Mouse (Mus musculus) urinary bladder, postnatal 36 days (tissue): ENCODE measurements around the gene Atp6v1c2.
A peak's percentile ranks its signal among the peaks of the same experiment; 100 is the strongest.

ENCODE experiments used
- DNase-seq, 2 experiments: peaks; one replicate each; pipeline ENCODE4 v3.0.0; 2022; ENCODE audit warnings: low spot score in 2 of 2, mixed read lengths in 1 of 2

Atp6v1c2 gene

DNA sequence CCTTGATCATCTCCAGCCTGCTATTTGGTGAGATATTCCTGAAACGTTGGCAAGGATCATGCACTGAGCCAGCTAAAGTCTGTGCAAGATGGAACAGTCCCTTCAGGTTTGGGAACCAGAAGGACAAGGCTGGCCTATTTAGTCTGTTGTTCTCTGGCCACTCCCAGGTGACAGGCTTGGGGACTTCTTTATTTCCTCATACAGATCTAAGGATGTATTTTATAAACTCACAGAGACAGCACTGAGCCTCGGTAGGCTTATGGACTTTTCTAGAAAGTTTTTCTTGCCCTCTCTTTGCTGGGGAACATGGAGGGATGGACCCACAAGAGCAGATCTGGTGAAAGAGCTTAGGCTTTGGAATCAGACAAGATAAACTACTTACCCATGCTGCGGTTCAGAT, at the start of gene Atp6v1c2:
Gene Atp6v1c2 (minus strand): TSS at position 101 of the 400 bp plus-strand sequence.
- no peak for DNase-seq

DNA sequence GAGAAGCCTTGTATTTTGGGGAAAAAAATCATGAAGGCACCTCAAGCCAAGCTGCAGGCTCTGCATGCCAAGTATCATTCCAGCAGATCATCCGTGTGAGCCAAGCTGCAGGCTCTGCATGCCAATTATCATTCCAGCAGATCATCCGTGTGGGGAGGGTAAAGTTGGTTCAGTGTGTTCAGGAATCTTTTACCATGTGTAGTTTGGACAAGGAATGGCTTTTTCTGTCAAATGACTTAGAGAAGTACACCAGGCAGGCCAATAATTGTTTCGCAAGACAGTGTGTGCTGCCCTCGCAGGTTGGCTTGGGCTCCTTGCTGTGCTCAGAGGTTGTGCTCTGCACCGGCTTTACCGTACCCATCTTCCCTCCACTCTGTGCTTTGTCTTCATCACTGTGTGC, 47.4 kb upstream of the Atp6v1c2 start:
- peak in 1 of 2 experiments; percentile 7 for DNase-seq

DNA sequence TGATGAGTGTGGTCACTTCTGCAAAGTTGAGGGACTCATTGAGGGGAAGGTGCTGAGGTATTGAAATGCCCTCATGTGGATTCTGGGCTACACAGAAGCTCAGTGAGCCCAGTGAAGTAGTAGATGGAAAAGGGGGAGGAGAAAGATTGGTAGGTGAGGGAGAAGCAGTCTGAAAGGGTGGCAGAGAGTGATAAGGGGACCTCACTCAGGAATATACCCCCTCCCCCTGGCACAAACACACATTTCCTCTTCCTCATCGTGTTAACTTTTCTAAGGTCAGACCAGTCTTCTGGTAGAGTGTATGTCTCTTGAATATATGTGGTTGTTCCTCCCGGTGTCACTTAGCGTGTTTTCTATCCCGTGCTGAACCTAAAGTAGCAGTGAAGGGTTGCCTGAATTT, 46.1 kb upstream of the Atp6v1c2 start:
- DNase-seq = no peak

DNA sequence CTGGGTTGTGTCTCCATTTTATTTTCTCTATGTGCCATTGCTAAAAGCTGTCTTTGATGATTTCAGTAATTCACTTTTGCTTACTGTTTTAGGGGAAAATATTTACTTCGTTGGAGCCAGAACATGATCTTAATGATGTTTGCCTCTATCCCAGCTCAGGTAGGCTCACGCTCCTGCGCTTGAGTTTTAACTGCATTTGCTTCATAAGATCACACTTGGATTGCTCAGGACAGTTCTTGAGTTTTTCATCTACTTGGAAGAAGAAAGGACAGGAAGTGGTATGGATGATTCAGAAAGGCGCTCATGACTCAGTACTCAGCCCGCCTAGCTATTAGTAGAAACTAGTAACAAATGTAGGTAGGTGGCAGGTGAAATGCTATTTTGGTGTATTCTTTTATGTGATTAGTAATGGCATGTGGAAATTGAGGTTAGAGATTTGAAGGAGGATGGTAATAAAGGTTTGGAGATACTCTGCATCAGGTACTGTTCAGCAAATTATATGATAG, 44.4 kb upstream of the Atp6v1c2 start:
- no peak for DNase-seq

DNA sequence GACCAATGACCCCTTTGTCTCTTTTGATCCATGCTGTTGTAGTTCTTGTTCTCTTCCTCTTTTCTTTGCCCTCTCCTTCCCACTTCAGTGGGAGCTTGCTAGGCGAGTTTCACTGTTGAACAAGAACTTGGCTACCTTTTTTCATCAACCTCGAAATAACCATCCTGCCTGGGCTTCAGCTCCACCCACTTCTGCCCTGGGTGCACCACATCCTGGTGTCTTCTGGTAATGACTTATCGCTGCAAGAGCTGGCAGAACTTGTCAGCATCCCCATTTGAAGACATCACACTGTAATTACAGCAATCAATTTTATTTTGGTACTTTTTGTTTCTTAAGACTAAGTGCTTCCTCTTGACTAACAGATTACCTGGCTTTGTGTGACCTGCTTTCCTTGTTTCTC, 43.5 kb upstream of the Atp6v1c2 start:
- DNase-seq = no peak

DNA sequence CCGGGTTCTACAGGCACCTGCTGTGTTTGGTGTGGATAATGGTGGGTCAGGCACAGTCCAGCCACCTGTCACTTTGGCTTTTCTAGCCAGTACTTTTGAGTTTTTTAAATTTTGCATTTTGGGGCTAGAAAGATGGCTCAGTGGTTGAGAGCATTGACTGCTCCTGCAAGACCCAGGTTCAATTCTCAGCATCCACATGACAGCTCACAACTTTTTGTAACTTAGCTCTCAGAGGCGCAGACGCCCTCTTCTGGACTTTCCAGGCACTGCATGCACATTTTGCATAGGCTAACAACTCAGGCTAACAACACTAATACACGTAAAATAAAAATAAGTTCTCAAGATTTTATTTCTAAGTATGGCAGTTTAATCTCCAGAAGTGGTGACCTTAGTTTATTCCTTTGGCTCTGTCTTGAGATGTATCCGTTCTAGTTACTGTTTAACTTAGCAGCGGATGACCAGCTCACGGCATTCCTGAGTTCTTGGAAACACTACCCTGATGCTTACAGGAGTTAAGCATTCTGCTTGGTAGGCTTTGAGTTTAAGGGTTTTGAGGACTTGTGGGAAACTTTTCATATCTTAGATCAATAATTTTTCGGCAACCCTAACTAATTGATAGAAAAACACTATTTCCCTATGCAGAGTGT, 42.6 kb upstream of the Atp6v1c2 start:
- DNase-seq = no peak

DNA sequence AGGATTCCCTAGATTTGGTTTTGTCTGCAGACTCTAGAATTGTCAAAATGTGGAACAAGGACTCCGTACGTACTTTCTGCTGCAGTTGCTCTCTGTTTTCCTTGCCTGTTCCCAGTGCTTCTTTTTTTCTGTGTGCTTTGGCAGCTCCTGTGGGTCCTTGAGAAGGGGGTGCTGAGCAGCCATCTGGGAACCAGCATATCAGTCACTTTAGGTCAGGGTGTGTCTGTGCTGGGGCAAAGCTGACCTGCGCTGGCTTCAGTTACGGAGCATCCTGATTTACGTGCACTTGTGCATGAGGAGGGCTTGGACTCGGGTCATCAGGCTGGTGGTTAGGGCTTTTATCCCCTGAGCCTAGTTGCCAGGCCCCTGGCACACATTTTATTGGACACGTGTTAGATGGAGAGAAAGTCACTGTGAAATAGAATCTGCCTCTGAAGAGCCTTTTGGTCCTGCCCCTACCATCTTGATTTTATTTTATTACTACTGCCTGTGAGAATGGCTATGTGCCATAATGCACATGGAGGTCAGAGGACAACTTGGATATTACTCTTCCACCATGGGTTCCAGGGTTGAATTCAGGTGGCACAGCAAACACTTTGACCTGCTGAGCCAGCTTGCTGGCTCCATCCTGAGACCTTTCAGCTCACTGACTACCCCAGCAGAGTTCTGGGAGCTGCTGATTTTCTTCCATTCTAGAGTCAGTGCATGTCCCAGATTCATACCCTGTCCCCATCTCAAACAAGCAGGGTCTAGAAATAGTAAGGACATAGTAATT, 40.6 kb upstream of the Atp6v1c2 start:
- no peak for DNase-seq

DNA sequence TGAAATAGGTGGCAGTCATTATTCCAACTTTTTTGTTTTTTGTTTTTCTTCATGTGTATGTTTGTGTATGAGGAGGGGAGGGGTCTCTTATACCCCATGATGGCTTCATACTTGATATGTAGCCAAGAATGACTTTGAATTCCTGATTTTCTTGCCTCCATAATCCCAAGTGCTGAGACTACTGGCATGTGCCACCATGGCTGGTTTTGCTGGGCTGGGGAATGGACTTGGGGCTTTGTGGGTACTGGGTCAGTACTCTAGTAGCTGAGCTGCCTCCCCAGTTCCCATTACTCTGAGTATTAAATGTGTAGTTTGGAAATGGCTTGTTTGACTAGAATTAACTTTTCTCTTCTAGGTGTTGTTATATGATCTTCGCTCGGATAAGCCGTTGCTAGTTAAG, 40.0 kb upstream of the Atp6v1c2 start:
- DNase-seq = no peak

DNA sequence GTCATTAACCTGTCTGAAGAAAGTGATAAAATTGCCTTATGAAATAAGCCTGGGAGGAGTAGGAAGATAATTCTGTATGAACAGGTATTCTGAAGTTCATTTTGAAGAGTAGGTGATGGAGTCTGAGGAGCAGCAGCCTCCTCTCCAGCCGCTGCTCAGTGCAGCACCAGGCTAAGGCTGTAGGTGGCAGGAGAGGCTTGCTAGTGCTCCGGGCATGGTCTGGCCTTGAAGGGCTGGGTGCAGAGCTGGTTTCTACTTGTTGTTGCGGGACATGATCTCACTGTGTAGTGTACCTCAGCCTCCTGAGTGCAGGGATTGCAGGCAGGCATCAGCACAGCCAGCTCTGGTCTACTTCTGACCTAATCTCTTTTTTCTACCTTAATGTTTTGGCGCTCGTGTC, 37.8 kb upstream of the Atp6v1c2 start:
- DNase-seq = peak; percentile 38 to 56

DNA sequence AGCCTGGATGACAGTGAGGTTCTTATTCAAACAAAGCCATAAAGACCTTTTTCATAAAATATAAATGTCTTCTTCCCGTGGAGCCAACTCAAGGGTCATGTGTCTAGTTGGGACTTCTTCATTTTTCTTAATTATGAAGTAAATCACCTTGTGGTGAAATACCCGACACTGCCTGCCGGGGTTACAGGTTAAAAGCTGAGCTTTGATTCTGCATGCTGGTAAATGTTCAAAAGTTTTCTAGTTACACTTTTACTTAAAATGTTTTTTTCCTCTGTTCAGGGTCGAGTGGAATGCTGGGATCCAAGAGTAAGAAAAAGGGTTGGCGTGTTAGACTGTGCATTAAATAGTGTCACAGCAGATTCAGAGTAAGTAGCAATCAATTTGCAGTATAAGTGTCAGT, 33.2 kb upstream of the Atp6v1c2 start:
- DNase-seq = no peak

DNA sequence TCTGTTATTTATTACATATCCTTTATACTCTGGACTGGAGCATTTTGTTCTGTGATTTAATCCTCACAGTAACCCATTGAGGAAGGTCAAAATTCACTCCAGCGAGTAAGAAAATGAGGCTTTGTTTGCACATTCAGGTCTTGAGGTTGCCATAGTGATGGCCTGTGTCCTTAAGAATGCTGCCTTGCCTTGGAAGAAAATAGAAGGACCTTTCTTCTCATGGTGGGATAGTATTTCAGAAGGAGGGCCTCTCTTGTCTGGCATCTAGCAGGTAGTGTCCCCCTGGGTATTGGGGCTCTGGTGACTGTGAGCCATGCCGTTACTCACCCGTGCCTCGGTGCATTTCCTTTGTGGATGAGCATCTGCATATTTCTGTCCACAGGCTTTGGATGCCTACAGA, 31.5 kb upstream of the Atp6v1c2 start:
- no peak for DNase-seq

DNA sequence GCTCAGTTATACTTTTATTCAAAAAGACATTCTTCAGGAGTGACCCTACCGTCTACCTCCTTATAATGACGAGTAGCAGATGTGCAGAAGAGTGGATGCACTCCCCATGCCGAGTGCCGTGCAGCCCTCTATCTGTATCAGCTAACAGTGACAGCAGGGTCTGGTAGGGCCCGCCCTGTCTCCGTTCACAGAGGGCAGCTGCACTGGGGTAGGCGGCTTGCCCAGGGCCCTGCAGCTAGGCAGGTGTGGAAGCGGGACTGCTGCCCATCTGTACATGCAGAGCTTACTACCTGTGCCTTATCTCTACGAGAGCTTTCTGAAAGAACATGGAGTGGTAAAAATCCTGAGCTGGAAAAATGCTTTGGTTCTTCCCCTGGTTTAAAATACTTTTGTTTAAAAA, 30.9 kb upstream of the Atp6v1c2 start:
- no peak for DNase-seq

DNA sequence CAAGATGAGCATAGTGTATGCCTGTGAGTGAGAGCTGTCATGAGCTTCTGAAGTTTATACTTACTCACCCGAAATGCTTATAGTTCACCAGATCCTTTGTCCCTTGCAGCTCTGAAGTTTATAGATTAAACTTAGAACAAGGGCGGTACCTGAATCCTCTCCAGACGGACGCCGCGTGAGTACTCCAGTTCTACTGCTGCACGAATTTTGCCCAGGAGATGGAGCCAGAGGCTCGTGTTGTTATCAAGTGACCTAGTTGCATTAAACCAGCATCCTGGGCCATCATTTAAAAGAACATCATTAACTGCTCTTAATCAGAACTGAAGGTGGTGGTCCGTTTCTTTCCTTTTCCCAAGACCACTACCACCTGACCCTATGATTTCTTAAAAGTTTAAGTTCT, 29.8 kb upstream of the Atp6v1c2 start:
- no peak for DNase-seq

DNA sequence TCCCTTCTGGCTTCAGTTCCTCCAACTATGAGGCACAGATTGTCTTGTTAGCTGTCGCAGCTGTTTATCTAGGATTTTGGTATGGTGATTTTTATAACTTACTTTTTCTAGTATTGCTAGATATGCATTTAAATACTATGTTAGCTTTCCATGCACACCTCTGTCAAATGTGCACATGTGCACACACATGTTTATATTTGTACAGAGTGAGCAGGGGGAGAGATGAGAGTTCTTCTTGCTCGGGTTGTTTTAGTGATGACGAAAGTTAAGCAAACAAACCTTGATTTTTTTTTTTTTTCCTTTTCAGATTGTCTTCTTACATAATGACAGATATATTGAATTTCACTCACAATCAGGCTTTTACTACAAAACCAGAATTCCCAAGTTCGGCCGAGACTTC, 28.6 kb upstream of the Atp6v1c2 start:
- no peak for DNase-seq

DNA sequence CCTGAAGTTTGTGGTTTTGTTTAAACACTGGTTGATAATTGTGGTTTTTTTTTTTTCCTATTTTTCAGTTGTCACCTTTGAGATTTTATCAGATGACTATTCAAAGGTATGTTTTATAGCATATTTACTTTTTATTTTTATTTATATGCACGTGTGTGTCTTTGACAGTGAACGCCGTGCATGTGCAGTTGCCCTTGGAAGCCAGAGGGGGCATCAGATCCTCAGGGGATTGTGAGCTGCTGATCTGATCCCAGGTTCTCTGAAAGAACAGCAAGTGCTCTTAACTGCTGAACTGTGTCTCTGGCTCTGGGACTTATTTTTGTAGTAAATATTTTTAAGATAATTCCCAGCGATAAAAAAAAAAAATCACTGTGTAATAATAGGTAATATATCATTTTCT, 27.7 kb upstream of the Atp6v1c2 start:
- no peak for DNase-seq

DNA sequence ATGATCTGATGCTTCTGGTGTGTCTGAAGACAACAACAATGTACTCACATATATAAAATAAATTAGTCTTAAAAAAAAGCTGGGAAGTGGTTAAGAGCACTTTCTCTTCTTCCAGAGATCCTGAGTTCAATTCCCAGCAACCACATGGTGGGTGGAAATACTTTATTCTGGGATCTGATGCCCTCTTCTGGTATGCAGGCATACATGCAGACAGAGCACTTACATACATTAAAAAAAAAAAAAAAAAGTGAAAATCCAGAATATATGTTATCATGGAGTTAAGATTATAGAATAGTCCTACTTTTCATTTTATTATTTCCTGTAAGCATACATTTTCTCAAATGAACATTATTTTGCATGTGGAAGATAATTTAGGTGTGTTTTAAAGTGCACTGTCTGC, 20.9 kb upstream of the Atp6v1c2 start:
- no peak for DNase-seq

DNA sequence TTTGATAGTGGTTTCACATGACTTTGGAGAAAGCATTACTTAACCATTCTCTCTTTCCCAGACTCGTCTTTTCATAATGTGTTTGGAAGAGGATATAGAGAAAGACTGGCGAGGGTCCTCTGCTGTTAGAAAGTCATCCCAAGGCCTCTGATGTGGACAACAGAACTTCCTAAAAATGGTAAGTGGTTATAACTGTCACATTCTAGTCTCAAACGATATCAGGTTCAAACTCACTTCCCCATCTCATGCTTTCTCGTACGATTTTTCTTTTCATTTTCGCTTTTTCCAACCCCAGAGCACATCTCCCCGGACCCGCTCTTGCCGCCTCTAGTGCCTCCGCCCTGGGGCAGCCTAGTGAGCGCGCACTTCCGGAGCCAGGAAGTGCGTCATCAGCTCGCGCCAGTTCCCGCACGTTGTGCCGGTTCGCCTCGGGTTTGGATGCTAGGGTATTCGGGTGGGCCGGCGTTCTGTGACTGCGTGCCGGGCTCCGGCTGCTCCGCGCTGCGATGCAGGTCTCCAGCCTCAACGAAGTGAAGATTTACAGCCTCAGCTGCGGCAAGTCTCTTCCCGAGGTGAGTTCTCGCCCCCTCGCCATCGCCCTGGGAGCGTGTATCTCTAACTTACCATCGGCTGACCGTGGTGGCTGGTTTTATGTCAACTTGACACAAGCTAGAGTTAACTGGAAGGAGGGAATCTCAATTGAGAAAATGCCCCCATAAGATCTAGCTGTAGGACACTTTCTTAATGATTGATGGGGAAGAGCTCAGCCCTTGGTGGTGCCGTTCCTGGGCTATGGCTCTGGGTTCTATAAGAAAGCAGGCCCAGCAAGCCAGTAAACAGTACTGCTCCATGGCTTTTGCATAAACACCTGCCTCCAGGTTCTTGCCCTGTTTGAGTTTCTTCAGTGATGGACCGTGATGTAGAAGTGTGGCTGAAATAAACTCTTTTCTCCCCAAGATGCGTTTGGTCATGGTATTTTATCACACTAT, 19.2 kb upstream of the Atp6v1c2 start, which contains the start of gene Nol10:
Gene Nol10 (plus strand): TSS at position 411 of the 989 bp plus-strand sequence.
- peak; percentile 77 to 88 for DNase-seq

DNA sequence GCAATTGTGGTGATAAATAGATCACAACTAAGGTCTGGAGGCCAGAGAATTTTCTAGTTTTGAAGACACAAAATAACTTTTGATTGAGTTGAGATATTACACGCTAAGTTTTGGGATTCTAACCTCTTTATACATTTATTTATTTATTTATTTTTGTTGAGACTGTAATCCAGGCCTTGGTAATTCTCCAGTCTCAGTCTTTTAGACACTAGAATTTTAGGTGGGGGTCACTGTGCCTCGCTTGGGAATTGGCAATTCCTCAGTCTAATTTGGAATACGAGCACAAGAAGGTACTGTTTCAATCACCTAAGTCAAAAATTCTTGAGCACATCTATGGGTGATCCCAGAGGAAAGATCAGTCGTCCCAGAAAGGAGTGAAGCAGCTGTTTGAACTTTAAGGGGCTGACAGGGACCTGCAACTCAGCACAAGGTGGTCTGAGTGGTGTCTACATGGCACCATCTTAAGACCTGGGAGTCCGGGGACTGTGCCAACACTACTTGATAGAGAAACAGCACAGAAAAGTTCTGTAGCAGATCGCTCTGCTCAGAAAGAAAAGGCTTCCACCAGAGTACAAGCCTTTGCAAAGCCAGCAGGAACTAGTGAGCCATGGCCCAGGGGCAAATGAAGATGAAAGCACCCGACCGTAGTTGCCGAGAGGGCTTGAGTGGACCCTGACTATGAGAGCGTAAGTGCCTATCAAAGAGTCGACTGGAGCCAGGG, 18.3 kb upstream of the Atp6v1c2 start:
- peak in 1 of 2 experiments; percentile 4 for DNase-seq

DNA sequence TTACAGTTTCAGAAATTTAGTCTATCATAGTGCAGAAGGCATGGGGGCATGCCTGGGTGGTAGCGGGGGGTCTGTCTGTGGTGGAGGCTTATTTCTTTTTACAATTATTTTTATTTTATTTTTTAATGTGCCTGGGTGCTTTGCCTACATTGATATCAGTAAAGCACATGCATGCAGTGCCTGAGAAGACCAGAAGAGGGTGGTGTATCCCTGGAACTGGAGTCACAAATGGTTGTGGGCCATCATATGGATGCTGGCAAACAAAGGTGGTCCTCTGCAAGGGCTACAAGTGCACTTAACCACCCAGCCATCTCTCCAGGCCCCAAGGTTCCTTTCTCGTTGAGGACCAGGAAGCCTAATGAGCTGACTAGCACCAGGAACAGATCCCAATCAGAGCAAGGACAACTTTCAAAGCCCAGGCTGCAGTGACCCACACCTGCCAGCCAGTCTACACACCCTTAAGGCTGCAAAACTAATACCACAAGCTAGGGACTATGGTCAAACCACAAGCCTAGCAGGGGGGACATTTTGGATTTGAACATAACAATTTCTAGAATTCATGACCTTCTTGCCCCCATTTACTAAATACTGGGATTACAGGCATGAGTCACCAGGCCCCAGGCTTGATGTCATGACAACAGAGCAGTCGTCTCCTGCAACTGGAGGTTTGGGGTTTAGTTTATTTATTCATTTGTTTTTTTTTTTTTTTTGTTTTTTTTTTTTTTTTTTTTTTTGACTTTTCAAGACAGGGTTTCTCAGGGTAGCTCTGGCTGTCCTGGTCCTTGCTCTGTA, 10.2 kb upstream of the Atp6v1c2 start:
- no peak for DNase-seq

DNA sequence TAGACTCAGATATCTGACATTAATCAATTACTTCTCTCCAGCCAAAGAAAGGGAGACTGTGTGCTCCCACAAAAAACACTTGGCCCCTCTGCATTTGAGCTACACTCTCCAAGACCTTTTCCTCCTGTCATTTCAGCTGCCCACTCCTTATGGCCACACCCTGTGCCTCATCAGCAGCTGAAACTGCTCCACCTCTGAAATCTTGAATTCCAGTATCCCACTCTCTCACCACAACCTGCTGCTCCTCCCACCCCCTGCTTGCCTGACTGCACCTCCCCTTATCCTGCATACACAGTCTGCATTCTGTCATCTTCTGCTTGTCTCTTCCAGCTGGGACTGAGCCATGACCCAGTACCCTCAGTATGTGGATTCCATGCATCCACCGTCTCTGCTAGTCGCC, 9.2 kb upstream of the Atp6v1c2 start:
- DNase-seq = no peak
